Mouse (Mus musculus) left cerebral cortex, postnatal 36 days (tissue): Measurements from ENCODE around the gene Ulk3. TPM values are rescaled to one million over a fixed set of nuclear protein-coding genes. Genes with fewer than 3 reads are reported as not detected.
A peak's percentile ranks its signal among the peaks of the same experiment; 100 is the strongest.

Experiments
- DNase-seq, 2 experiments: peaks; one replicate each; pipeline ENCODE4 v3.0.0; 2021 to 2022; ENCODE audit warnings: low spot score in 2 of 2, mixed read lengths in 1 of 2
- intact Hi-C: fragments of 180-260 bp; cut with DNase I; formaldehyde crosslinking; loops from one replicate; pipeline ENCODE4 v1.15.1; 2025
- total RNA-seq, 2 experiments: library from RNA; stranded (reverse); gene quantifications; 2 replicates each; pipeline ENCODE4 v1.2.3; 2021

The Ulk3 gene
- total RNA-seq, 2 experiments from 2014 or later = 23.9 to 38.5 TPM

- DNase-seq = no peak
- intact Hi-C loops = no loop called here
Observed at GRCm38 (mm10) chr9:57639661-57640328, 50.5 kb downstream of the Ulk3 start.

DNA sequence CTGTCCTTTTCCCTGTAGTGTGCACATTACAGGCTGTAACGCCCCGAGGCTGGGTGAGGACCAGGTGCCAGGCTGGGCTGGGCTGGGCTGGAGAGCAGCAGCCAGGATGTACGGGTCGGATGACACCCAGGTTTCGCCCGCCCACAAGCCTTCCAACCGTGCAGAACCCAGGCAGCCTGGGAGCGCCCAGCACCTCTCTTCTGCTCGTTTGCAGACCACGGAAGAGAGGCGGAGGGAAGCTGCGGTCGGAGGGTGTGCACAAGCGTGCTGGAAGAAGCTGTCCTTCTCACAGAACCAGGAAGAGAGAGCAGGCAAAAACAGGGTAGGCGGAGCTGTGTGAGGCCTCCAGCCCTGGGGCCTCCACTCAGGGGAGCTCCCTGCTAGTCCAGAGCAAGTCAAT lies 51.1 kb downstream of the Ulk3 start:
- intact Hi-C loops = no loop called here
- DNase-seq = no peak

DNA sequence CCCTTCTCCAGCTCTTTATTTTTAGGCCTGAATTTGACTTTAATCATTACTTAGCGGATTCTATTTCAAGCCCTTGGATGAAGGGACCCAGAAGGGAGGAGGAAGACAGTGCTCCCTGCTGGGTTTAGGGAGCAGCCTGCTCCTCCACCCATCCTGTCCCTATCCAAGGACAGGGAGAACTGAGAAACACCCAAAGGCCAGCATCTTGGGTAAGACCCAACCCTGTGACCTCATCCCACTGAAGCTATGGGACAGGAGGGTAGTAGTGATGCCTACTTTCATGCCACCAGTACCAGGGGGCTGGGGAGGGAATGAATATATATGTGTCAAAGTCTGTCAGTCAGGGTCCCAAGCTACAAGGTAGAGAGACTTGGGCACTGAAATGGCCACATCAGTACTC lies 51.8 kb downstream of the Ulk3 start:
- intact Hi-C loops = no loop called here
- DNase-seq = no peak

DNA sequence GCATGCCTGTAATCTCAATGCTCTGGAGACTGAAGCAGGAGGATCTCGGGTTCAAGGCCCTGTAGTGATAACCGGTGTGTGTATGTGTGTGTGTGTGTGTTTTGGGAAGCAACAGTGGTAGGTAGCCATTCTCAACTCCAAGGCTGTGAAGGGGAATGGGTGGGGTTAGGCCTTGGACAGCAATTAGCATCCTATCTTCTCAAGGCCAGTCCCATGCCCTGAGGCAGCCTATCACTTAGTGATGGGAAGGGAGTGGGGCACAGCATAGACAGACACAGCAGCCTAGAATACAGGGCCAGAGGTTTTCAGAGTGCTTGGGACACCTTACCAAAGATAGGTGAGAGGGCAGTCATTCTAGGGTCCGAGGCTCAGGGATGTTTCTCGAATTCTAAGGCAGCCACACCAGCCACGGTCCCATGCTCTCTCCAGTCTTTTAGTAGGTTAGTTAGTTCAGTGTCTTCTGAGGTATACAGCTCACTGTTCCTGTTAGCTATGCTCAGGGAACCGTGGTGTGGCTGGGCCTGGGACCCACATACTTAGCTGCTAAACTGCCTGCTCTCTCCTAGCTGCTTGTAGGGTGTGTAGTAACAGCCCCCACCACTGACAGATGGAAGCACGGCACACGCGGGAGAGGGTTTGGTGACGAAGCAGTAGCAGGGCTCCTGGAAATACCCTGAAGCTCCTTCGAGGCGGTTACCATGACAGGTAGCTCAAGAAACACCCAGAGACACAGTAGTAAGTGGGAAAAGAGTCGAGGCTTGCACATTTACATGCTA lies 52.7 kb downstream of the Ulk3 start:
- no peak for DNase-seq
- intact Hi-C loops = no loop called here

DNA sequence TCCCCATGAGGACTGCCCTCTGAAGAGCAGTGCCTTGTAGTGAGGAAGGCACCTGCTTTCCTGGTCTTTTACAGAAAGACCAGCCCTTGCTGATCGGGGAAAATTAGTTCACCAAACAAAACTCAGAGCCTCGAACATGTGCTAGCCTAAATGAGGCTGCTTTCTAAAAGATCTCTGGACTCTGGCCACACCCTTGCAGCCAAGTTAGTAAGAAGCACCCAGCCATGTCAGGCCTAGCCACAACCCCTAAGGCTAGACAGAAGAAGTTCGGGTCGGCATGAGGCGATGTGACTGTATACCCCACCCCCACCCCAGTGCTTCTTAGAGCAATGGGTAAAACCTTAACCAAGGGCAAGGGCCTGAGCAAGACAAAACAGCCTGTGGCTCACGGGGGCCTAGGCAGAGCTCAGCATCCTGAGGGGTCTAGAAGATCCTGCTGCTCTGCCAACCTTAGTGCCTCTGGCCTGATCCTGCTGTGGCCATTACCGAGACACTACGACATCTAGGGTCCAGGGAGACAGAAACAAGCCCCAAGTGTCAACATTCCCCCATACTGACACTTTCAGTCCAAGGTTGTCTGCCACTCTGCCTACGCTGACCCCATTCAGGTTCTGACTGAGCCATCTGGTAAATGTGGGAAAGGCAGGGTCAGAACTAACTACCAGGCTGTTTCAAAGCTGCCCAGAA lies 54.1 kb downstream of the Ulk3 start:
- DNase-seq = no peak
- intact Hi-C loops = no loop called here

DNA sequence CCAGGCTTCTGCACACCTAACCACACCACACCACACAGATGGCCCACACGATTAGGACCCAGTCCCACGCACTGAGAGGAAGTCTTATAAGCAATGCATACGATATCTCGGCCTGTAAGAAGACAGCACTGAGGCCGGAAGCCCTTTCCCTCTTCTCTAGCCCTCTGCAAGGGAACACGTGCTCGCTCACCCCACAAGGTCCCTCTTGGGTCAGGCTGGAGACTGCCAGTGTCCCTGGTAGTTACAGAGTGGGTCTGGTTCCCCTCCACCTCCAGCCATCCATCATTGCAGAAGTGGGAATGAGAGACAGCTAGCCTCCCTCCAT lies 54.6 kb downstream of the Ulk3 start:
- DNase-seq = no peak
- intact Hi-C loops = no loop called here

- DNase-seq = no peak
- intact Hi-C loops = no loop called here
Observed at GRCm38 (mm10) chr9:57644442-57644943, 55.2 kb downstream of the Ulk3 start.

GRCm38 (mm10) chr9:57644944-57645893 lies 56.0 kb downstream of the Ulk3 start:
- DNase-seq = peak; percentile 91 to 93
- intact Hi-C loops = loop anchor here (1.0 to 5.0 kb wide), 2 partner anchors 16 to 53 kb away; no protein-coding TSS in a partner anchor

Other genes with a start within 250 kb of the Ulk3 start
- 10 to 100 TPM; 13.8 to 16.6 TPM for gene Ppcdc, start 149.3 kb upstream of the Ulk3 start, total RNA-seq
- 100 to 1,000 TPM; 381 to 434 TPM for gene Scamp5, start 121.4 kb upstream of the Ulk3 start, total RNA-seq
- gene Rpp25, start 85.4 kb upstream of the Ulk3 start, total RNA-seq = 10 to 100 TPM; 16.4 to 20.3 TPM
- gene Cox5a, start 68.2 kb upstream of the Ulk3 start, total RNA-seq = 100 to 1,000 TPM; 378 to 426 TPM
- gene Fam219b, start 51.9 kb upstream of the Ulk3 start, total RNA-seq = 10 to 100 TPM; 17.3 to 21.5 TPM
- 10 to 100 TPM; 63.6 to 66.3 TPM for gene Mpi, start 36.7 kb upstream of the Ulk3 start, total RNA-seq
- 10 to 100 TPM; 18.2 to 24.2 TPM for gene Scamp2, start 28.5 kb upstream of the Ulk3 start, total RNA-seq
- gene Cplx3, start 16.8 kb downstream of the Ulk3 start, total RNA-seq = 10 to 100 TPM; 16.3 to 27.4 TPM
- gene Lman1l, start 31.3 kb downstream of the Ulk3 start, total RNA-seq = not detected
- gene Csk, start 64.2 kb downstream of the Ulk3 start, total RNA-seq = 10 to 100 TPM; 36.7 to 38.6 TPM
- gene Cyp1a2, start 94.3 kb downstream of the Ulk3 start, total RNA-seq = not detected
- gene Cyp1a1, start 98.5 kb downstream of the Ulk3 start, total RNA-seq = under 1 TPM in 1 of 2 experiments, not detected in 1; 0.22 TPM
- gene Edc3, start 119.1 kb downstream of the Ulk3 start, total RNA-seq = 10 to 100 TPM; 13.2 to 14.9 TPM
- gene Clk3, start 176.4 kb downstream of the Ulk3 start, total RNA-seq = 10 to 100 TPM; 69.2 to 84.8 TPM
- 10 to 100 TPM in 1 of 2 experiments, 1 to 10 TPM in 1; 6.4 to 13.5 TPM for gene Arid3b, start 247.3 kb downstream of the Ulk3 start, total RNA-seq